In genomic region chr10:7213066-7213630, GRCm38 (mm10) we compare ENCODE assay signal across 8 mouse cellular contexts. TPM values are rescaled to one million over a fixed set of nuclear protein-coding genes. Genes with fewer than 3 reads are reported as not detected.
DNase-seq lines count a peak whose midpoint lies in the region; ATAC-seq and TF ChIP-seq lines count a peak whose summit lies in the region.

No protein-coding gene starts in this region.

- peak overlapping the region; percentile 95 for H3K4me2 ChIP-seq in heart, postnatal 0 days (ENCODE audit: low read depth, low read length)

- H3K36me3 ChIP-seq in ES-Bruce4 (ENCODE audit: control insufficient read depth, insufficient read depth, low read length, poor library complexity, severe bottlenecking), result no peaks in the 10 kb centered on the region
- H3K36me3 ChIP-seq in heart, postnatal 0 days (replicated peaks; ENCODE audit: control insufficient read depth, insufficient read depth, low read length), result 0 out of 2 replicates have a peak, but pooled peaks cover 6% of the 10 kb centered on the region
- no peaks in the 10 kb centered on the region for H3K36me3 ChIP-seq in macrophage (ENCODE audit: inconsistent target)

- H3K9ac ChIP-seq in ES-Bruce4 (ENCODE audit: low read depth, poor library complexity, severe bottlenecking), result peak overlapping the region; percentile 40; the same call in 1 of the 2 replicates
- H3K9ac ChIP-seq in heart, postnatal 0 days (replicated peaks; ENCODE audit: low read depth, low read length), result peak overlapping the region; percentile 83

- 44% methylated on average over 10 of the region's 10 CpGs for WGBS in heart, postnatal 0 days
- 56% methylated on average over 10 of the region's 10 CpGs for WGBS in macrophage (ENCODE audit: missing documents)

- no peaks in the 10 kb centered on the region for H3K27me3 ChIP-seq in ES-Bruce4 (ENCODE audit: control insufficient read depth, insufficient read depth, low read length, poor library complexity, severe bottlenecking)
- H3K27me3 ChIP-seq in heart, postnatal 0 days (ENCODE audit: control insufficient read depth, insufficient read depth, low read length), result no peaks in the 10 kb centered on the region

- no peak for TF ChIP-seq POLR2A in ES-Bruce4 (IDR thresholded peaks at IDR 0.05; ENCODE audit: insufficient read depth, low read length)

- H3K9me3 ChIP-seq in ES-Bruce4 (replicated peaks; ENCODE audit: control insufficient read depth, insufficient read depth, low read length, poor library complexity, severe bottlenecking), result no peaks in the 10 kb centered on the region
- no peaks in the 10 kb centered on the region for H3K9me3 ChIP-seq in heart, postnatal 0 days (replicated peaks; ENCODE audit: control insufficient read depth, low read length)

- H3K4me1 ChIP-seq in ES-Bruce4 (ENCODE audit: control insufficient read depth, insufficient read depth, low read length), result no peaks in the 10 kb centered on the region
- H3K4me1 ChIP-seq in heart, postnatal 0 days (ENCODE audit: control insufficient read depth, insufficient read depth), result peaks cover 33% of the 10 kb centered on the region

- H3K27ac ChIP-seq in ES-Bruce4 (ENCODE audit: insufficient read depth, low read length) (no peak overlapping the region), macrophage (peak overlapping the region; percentile 71)
- H3K27ac ChIP-seq in heart, postnatal 0 days (ENCODE audit: low read depth), result peak overlapping the region; percentile 98

- peaks cover 30% of the 10 kb centered on the region; the same call in 1 of the 2 replicates for H3K79me2 ChIP-seq in macrophage (ENCODE audit: inconsistent target)

- H3K4me3 ChIP-seq in ES-Bruce4 (ENCODE audit: low read depth, low read length) (no peak overlapping the region), macrophage (ENCODE audit: inconsistent target) (peak overlapping the region; percentile 69)
- H3K4me3 ChIP-seq in heart, postnatal 0 days (ENCODE audit: low read depth, low read length), result peak overlapping the region; percentile 89

- no peak for TF ChIP-seq CTCF in ES-Bruce4 (IDR thresholded peaks at IDR 0.05; ENCODE audit: low read depth, low read length)
- no peak for TF ChIP-seq CTCF in heart, postnatal 0 days (IDR thresholded peaks at IDR 0.05; ENCODE audit: low read depth)

- no peak for ATAC-seq in heart, postnatal 0 days (ENCODE audit: insufficient read depth, low read depth)
- ATAC-seq in frontal cortex, adult (ENCODE audit: low TSS enrichment), result no peak

- no peak for TF ChIP-seq EP300 in ES-Bruce4 (IDR thresholded peaks at IDR 0.05; ENCODE audit: insufficient read depth, low read depth, low read length)
- TF ChIP-seq EP300 in heart, postnatal 0 days (IDR thresholded peaks at IDR 0.05; ENCODE audit: low read depth), result no peak

- peak; percentile 67 for DNase-seq in heart, adult 11 months
- DNase-seq in heart, adult 9 months (ENCODE audit: low spot score in 2 of 2), result no peak
- no peak for DNase-seq in heart, postnatal 0 days (ENCODE audit: low spot score)
- DNase-seq in thymus, postnatal 25 days, result no peak
- no peak for DNase-seq in ovary, postnatal 36 days (ENCODE audit: low spot score)

RNA-seq across cellular contexts. Expression of gene Cnksr3, which starts 1.1 kb away (rescaled TPM):
- 12.0 and 14.6 TPM in 2 replicates for polyA plus RNA-seq in ES-Bruce4 (2011; ENCODE audit: insufficient read depth, insufficient read length, low read depth, missing spikeins)
- total RNA-seq in heart, postnatal 0 days (2014; rRNA removed; ENCODE audit: low replicate concordance), result 16.6 and 18.2 TPM in 2 replicates
- 7.8 and 8.1 TPM in 2 replicates for polyA plus RNA-seq in heart, postnatal 0 days (2015; fragmentation: Nextera tagmentation; extraction: Ambion mirVana)
- total RNA-seq in macrophage (2018; cell fraction: chromatin; rRNA removed), result 10 to 100 TPM in 10 of 26 experiments, 1 to 10 TPM in 16; 4.2 to 18.3 (median 8.3) TPM
- total RNA-seq in macrophage (2018; cell fraction: cytosol; rRNA removed), result 10 to 100 TPM in 7 of 26 experiments, 1 to 10 TPM in 19; 3.5 to 12.8 (median 5.8) TPM
- total RNA-seq in macrophage (2018; cell fraction: nucleus; rRNA removed), result 10 to 100 TPM in 8 of 26 experiments, 1 to 10 TPM in 18; 3.9 to 15.9 (median 7.1) TPM
- 4.2 to 10.3 TPM (median 4.4 TPM) in 3 replicates for polyA plus RNA-seq in macrophage (2018)
